Mouse (Mus musculus) c-Kit-positive CD71-positive TER-119-negative erythroid progenitor cells, embryonic 14.5 days (primary cell): Measurements from ENCODE around the gene P2ry2.
A peak's percentile ranks its signal among the peaks of the same experiment; 100 is the strongest.

Experiments
- DNase-seq: peaks from one replicate; pipeline ENCODE4 v3.0.0-alpha.2; 2013; ENCODE audit warnings: low read depth

The P2ry2 gene

GRCm38 (mm10) chr7:101012541-101012940 lies at the start of gene P2ry2:
TSS of gene P2ry2 (minus strand) at chr7:101012866.
- DNase-seq = no peak

- no peak for DNase-seq
These were observed 49.6 kb upstream of the P2ry2 start for GRCm38 (mm10) chr7:101062246-101062645.

GRCm38 (mm10) chr7:101061381-101061780 lies 48.7 kb upstream of the P2ry2 start:
- DNase-seq = peak; percentile 55

- DNase-seq = no peak
These were observed 47.8 kb upstream of the P2ry2 start for GRCm38 (mm10) chr7:101060476-101060875.

- DNase-seq = no peak
These were observed 46.5 kb upstream of the P2ry2 start for GRCm38 (mm10) chr7:101059188-101059587.

- no peak for DNase-seq
These were observed 44.6 kb upstream of the P2ry2 start for GRCm38 (mm10) chr7:101057309-101057708.

- DNase-seq = no peak
These were observed 40.5 kb upstream of the P2ry2 start for GRCm38 (mm10) chr7:101053136-101053535.

- DNase-seq = peak; percentile 47
These were observed 39.0 kb upstream of the P2ry2 start for GRCm38 (mm10) chr7:101051551-101052221.

- DNase-seq = no peak
These were observed 38.3 kb upstream of the P2ry2 start for GRCm38 (mm10) chr7:101050724-101051550.

GRCm38 (mm10) chr7:101049326-101050087 lies 36.8 kb upstream of the P2ry2 start:
- no peak for DNase-seq

- no peak for DNase-seq
These were observed 35.6 kb upstream of the P2ry2 start for GRCm38 (mm10) chr7:101048247-101048646.

GRCm38 (mm10) chr7:101043846-101044541 lies 31.3 kb upstream of the P2ry2 start:
- DNase-seq = no peak

- no peak for DNase-seq
These were observed 29.5 kb upstream of the P2ry2 start for GRCm38 (mm10) chr7:101041977-101042749.

GRCm38 (mm10) chr7:101041544-101041943 lies 28.9 kb upstream of the P2ry2 start:
- DNase-seq = no peak

GRCm38 (mm10) chr7:101033371-101033770 lies 20.7 kb upstream of the P2ry2 start:
- DNase-seq = no peak

- DNase-seq = no peak
These were observed 18.6 kb upstream of the P2ry2 start for GRCm38 (mm10) chr7:101031234-101031633.

GRCm38 (mm10) chr7:101030756-101031155 lies 18.1 kb upstream of the P2ry2 start:
- DNase-seq = no peak

GRCm38 (mm10) chr7:101029446-101029845 lies 16.8 kb upstream of the P2ry2 start:
- DNase-seq = no peak

- no peak for DNase-seq
These were observed 16.3 kb upstream of the P2ry2 start for GRCm38 (mm10) chr7:101028991-101029390.

- DNase-seq = no peak
These were observed 15.7 kb upstream of the P2ry2 start for GRCm38 (mm10) chr7:101028444-101028757.
